Mouse (Mus musculus): Measurements from ENCODE around the gene Naip1. TPM values are rescaled to one million over a fixed set of nuclear protein-coding genes. Genes with fewer than 3 reads are reported as not detected.

Naip1 gene
- total and polyA plus RNA-seq, 3 experiments = 0.05 to 0.09 TPM; not detected in 1

- Histone ChIP-seq H3K36me3 (ENCODE audit: control insufficient read depth, insufficient read depth, low read length) (no peaks in the 10 kb centered on the region), H3K27ac (peak overlapping the region; percentile 89), H3K9ac (ENCODE audit: low read depth, low read length) (peak overlapping the region; percentile 84), H3K4me3 (peak overlapping the region; percentile 88), H3K4me1 (ENCODE audit: control insufficient read depth, insufficient read depth, low read length) (no peaks in the 10 kb centered on the region; the same call in 1 of the 2 replicates), H3K27me3 (ENCODE audit: control insufficient read depth, insufficient read depth, low read length) (no peaks in the 10 kb centered on the region), H3K79me2 (replicated peaks; ENCODE audit: control insufficient read depth, insufficient read depth, low read length) (no peaks in the 10 kb centered on the region)
- DNase-seq = no peak
- intact Hi-C loops (cut with DNase I) = loop anchor here (5.0 to 10.0 kb wide), 5 partner anchors 91 to 367 kb away; partner anchors contain the start of genes Ak6, Rad17, Smn1 and Taf9
- no peak for TF ChIP-seq EP300 (IDR thresholded peaks at IDR 0.05; ENCODE audit: insufficient read depth, low read depth, low read length)
- no peak for TF ChIP-seq POLR2A (IDR thresholded peaks at IDR 0.05; ENCODE audit: insufficient read depth, low read depth, low read length)
- no peak for TF ChIP-seq CTCF (IDR thresholded peaks at IDR 0.05)
- 14% methylated on average over 6 of the region's 6 CpGs for WGBS
Observed at GRCm38 (mm10) chr13:100491623-100492022, 39.0 kb upstream of the Naip1 start.

- Histone ChIP-seq H3K36me3 (ENCODE audit: control insufficient read depth, insufficient read depth, low read length) (no peaks in the 10 kb centered on the region), H3K79me2 (replicated peaks; ENCODE audit: control insufficient read depth, insufficient read depth, low read length) (no peaks in the 10 kb centered on the region), H3K9ac (ENCODE audit: low read depth, low read length) (no peak overlapping the region), H3K4me1 (ENCODE audit: control insufficient read depth, insufficient read depth, low read length) (no peaks in the 10 kb centered on the region; the same call in 1 of the 2 replicates), H3K4me3 (no peak overlapping the region), H3K27ac (no peak overlapping the region), H3K27me3 (ENCODE audit: control insufficient read depth, insufficient read depth, low read length) (no peaks in the 10 kb centered on the region)
- DNase-seq = no peak
- intact Hi-C loops (cut with DNase I) = loop anchor here (5.0 to 10.0 kb wide), 5 partner anchors 92 to 366 kb away; partner anchors contain the start of genes Ak6, Rad17, Smn1 and Taf9
- WGBS = 71% methylated on average over 5 of the region's 5 CpGs
- TF ChIP-seq EP300 (IDR thresholded peaks at IDR 0.05; ENCODE audit: insufficient read depth, low read depth, low read length) (no peak), POLR2A (IDR thresholded peaks at IDR 0.05; ENCODE audit: insufficient read depth, low read depth, low read length) (no peak), CTCF (IDR thresholded peaks at IDR 0.05) (no peak)
Observed at GRCm38 (mm10) chr13:100490424-100490823, 37.8 kb upstream of the Naip1 start.

DNA sequence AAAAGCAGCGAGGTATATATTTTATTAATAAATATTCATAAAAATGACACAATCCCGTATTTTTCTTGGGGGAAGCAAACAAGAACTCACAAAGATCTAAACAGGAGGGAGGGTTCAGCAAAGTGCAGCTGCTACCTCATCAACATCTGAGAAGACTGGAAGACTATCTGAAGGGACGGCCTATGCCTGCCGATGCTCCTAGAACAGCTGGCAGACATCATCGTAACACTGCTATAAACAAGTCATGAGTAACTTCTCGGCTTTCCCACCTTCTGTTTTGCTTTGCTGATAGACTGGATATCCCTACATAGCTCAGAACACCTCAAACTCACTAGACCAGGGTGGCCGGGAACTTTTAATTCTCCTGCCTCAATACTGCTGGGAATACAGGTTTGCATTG lies 30.9 kb upstream of the Naip1 start:
- Histone ChIP-seq H3K9ac (ENCODE audit: low read depth, low read length) (no peak overlapping the region), H3K4me1 (ENCODE audit: control insufficient read depth, insufficient read depth, low read length) (no peaks in the 10 kb centered on the region), H3K27me3 (ENCODE audit: control insufficient read depth, insufficient read depth, low read length) (no peaks in the 10 kb centered on the region), H3K79me2 (replicated peaks; ENCODE audit: control insufficient read depth, insufficient read depth, low read length) (no peaks in the 10 kb centered on the region), H3K27ac (no peak overlapping the region), H3K4me3 (no peak overlapping the region), H3K36me3 (ENCODE audit: control insufficient read depth, insufficient read depth, low read length) (no peaks in the 10 kb centered on the region)
- intact Hi-C loops (cut with DNase I) = no loop called here
- TF ChIP-seq EP300 (IDR thresholded peaks at IDR 0.05; ENCODE audit: insufficient read depth, low read depth, low read length) (no peak), CTCF (IDR thresholded peaks at IDR 0.05) (no peak), POLR2A (IDR thresholded peaks at IDR 0.05; ENCODE audit: insufficient read depth, low read depth, low read length) (no peak)
- no peak for DNase-seq
- WGBS = 85% methylated on average over 7 of the region's 7 CpGs

- Histone ChIP-seq H3K79me2 (replicated peaks; ENCODE audit: control insufficient read depth, insufficient read depth, low read length) (no peaks in the 10 kb centered on the region), H3K27me3 (ENCODE audit: control insufficient read depth, insufficient read depth, low read length) (no peaks in the 10 kb centered on the region), H3K36me3 (ENCODE audit: control insufficient read depth, insufficient read depth, low read length) (no peaks in the 10 kb centered on the region), H3K4me1 (ENCODE audit: control insufficient read depth, insufficient read depth, low read length) (no peaks in the 10 kb centered on the region), H3K27ac (no peak overlapping the region), H3K4me3 (no peak overlapping the region), H3K9ac (ENCODE audit: low read depth, low read length) (no peak overlapping the region)
- TF ChIP-seq POLR2A (IDR thresholded peaks at IDR 0.05; ENCODE audit: insufficient read depth, low read depth, low read length) (no peak), CTCF (IDR thresholded peaks at IDR 0.05) (no peak)
- no peak for DNase-seq
- intact Hi-C loops (cut with DNase I) = no loop called here
- WGBS = 88% methylated on average over 2 of the region's 2 CpGs
Observed at GRCm38 (mm10) chr13:100463527-100464222, 11.0 kb upstream of the Naip1 start.

GRCm38 (mm10) chr13:100461336-100461735 lies 8.7 kb upstream of the Naip1 start:
- intact Hi-C loops (cut with DNase I) = no loop called here

DNA sequence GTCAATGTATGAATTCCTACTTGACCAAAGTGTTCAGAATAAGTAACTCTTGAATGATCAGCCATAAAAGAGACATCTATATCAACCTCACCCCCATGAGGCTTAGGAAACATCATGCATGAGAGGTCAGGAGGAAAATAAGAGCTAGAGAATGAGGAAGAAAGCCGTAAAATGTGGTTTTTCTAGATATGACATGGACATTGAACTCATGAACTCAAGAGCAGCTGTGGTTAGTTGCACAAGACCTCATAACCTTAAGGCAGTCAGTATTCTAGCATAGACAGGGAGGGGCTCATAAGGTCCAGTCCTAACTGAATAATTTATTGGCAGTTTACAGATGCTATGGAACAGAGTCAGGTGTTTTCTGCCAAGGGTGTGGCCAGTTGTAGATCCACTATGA lies 3.2 kb downstream of the Naip1 start:
- H3K4me1 ChIP-seq (ENCODE audit: control insufficient read depth, insufficient read depth, low read length) = no peaks in the 10 kb centered on the region
- TF ChIP-seq POLR2A (IDR thresholded peaks at IDR 0.05; ENCODE audit: insufficient read depth, low read depth, low read length) (no peak), CTCF (IDR thresholded peaks at IDR 0.05) (no peak), EP300 (IDR thresholded peaks at IDR 0.05; ENCODE audit: insufficient read depth, low read depth, low read length) (no peak)
- H3K4me3 ChIP-seq = no peak overlapping the region
- H3K36me3 ChIP-seq (ENCODE audit: control insufficient read depth, insufficient read depth, low read length) = no peaks in the 10 kb centered on the region
- 73% methylated on average over 1 of the region's 1 CpGs for WGBS
- DNase-seq = no peak
- intact Hi-C loops (cut with DNase I) = no loop called here
- no peaks in the 10 kb centered on the region for H3K79me2 ChIP-seq (replicated peaks; ENCODE audit: control insufficient read depth, insufficient read depth, low read length)
- no peaks in the 10 kb centered on the region for H3K27me3 ChIP-seq (ENCODE audit: control insufficient read depth, insufficient read depth, low read length)
- no peak overlapping the region for H3K27ac ChIP-seq
- H3K9ac ChIP-seq (ENCODE audit: low read depth, low read length) = no peak overlapping the region

More at GRCm38 (mm10) chr13:100461336-100461735, 8.7 kb upstream of the Naip1 start:
- Histone ChIP-seq H3K4me3 (no peak overlapping the region), H3K4me1 (ENCODE audit: control insufficient read depth, insufficient read depth, low read length) (no peaks in the 10 kb centered on the region), H3K9ac (ENCODE audit: low read depth, low read length) (no peak overlapping the region), H3K36me3 (ENCODE audit: control insufficient read depth, insufficient read depth, low read length) (no peaks in the 10 kb centered on the region), H3K27me3 (ENCODE audit: control insufficient read depth, insufficient read depth, low read length) (no peaks in the 10 kb centered on the region), H3K27ac (no peak overlapping the region), H3K79me2 (replicated peaks; ENCODE audit: control insufficient read depth, insufficient read depth, low read length) (no peaks in the 10 kb centered on the region)
- 68% methylated on average over 3 of the region's 3 CpGs for WGBS
- TF ChIP-seq CTCF (IDR thresholded peaks at IDR 0.05) = no peak
- TF ChIP-seq EP300 (IDR thresholded peaks at IDR 0.05; ENCODE audit: insufficient read depth, low read depth, low read length) = no peak
- TF ChIP-seq POLR2A (IDR thresholded peaks at IDR 0.05; ENCODE audit: insufficient read depth, low read depth, low read length) = no peak
- no peak for DNase-seq
